Mouse (Mus musculus): ENCODE measurements around the gene Fgf12. TPM values are rescaled to one million over a fixed set of nuclear protein-coding genes. Genes with fewer than 3 reads are reported as not detected.

Gene Fgf12
- polyA plus RNA-seq, 1 experiment: 3.2 TPM

DNA sequence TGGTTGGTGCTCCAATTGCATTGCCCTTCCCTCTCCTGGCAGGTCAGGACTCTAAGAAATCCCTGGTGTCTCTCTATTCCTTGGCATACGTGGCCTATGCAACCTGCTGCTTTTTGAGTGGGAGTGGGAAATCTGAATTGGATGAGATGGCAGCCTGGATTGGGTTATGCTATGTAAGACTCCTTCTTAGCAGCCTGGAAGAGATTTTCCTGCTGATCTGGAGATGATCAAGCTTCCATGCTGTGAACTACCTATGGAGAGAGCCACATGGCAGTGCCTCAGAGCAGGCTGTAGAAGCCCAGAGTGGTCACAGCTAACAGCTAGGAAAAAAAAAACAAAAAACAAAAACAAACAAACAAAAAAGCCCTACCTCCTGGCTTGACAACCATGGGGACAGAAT, 277.3 kb downstream of the Fgf12 start:
- DNase-seq (ENCODE audit: low read depth): no peak

DNA sequence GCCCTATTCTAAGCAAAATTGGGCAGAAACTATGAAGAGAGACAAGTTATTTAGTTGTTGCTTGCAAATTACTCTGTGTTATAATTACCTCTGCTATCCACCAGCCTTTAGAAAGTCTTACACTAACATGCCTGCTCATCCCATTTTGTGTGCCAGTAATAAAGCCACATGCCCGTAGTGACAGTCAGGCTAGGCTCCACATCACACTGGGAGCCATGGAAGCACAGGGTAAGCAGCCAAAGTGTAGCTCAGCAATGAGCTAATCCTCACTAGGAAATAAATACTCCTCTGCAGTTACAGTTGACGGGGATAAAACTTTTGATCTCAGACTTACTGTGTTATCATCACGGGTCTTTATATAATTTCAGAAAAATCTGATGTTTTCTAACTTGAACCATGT, 298.0 kb downstream of the Fgf12 start:
- DNase-seq (ENCODE audit: low read depth): no peak

DNA sequence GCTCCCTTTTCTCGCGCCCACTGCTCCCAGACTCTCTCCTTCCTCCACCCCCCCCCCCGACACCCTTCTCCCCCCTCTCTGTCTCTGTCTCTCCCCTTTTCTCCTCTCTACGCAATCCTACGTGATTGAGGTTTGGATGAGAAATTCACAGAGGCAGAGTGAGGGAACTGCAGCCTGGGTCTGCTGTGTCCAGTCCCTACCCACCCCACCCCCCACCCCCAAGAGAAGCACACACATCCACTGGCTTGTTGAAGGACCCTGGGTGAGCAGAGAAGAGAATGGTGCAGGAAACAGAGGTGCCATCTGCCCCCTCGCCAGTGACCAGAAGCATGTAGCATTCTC, 305.8 kb downstream of the Fgf12 start:
- no peak for DNase-seq (ENCODE audit: low read depth)

DNA sequence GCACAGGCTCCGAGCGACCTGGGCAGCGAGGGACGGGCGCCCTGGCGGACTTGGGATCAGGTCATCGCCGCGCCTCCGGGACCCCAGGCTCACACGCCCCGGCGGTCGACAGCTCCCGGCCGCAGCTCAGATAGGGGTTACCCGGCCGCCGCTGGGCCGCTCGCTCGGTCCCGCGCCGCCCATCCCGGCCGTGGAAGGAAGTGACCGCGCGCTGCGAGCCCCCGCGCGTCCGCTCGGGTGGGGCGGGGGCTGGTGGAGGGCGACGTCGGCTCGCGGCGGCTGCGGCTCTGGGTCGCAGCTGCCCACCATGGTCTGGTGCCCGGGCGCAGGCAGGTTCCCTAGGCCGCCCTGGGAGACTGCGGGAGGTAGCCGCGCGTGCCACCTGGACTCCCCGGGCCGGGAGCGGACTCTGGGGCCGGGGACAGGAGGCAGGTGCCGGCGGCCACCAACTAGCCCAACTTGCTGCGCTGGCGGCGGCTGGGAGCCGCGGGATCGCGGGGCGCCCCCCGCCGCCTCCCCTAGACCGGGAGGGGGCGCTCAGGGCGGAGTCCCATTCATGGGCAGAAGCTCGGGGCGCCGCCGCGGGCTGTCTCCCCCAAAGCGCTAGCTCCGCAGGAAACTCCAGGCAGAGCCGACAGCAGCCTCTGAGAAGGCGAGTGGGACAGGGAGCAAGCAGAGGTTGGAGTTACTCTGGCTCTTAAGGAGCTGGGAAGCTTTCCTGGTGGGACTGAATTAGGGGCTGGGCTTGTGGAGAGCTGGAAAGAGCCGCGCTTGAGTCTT, 306.3 kb downstream of the Fgf12 start:
- DNase-seq (ENCODE audit: low read depth): no peak

DNA sequence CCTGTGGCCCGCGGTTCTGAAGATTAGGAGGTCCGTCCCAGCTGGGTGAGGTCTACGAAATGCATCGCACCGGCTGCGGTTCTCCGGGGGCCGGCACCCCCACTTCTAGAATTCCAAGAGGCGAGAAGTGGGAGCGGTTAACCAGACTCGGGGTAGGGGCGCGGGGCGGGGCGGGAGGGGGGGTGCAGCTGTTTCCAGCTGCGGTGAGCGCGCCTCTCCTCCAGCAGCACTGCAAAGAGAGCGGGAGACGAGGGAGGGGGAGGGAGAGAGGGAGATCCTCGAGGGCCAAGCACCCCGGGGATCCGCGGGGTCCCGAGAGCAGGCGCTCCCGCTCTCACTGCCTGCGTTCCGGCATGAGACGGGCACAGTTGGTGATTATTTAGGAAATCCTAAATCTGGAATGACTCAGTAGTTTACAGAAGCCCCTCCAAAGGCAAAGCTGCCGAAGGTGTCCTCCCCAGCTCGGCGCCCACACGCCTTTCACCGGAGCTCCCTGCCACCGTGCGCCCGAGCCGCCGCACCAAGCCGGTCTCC, 307.0 kb downstream of the Fgf12 start:
- DNase-seq (ENCODE audit: low read depth): no peak

DNA sequence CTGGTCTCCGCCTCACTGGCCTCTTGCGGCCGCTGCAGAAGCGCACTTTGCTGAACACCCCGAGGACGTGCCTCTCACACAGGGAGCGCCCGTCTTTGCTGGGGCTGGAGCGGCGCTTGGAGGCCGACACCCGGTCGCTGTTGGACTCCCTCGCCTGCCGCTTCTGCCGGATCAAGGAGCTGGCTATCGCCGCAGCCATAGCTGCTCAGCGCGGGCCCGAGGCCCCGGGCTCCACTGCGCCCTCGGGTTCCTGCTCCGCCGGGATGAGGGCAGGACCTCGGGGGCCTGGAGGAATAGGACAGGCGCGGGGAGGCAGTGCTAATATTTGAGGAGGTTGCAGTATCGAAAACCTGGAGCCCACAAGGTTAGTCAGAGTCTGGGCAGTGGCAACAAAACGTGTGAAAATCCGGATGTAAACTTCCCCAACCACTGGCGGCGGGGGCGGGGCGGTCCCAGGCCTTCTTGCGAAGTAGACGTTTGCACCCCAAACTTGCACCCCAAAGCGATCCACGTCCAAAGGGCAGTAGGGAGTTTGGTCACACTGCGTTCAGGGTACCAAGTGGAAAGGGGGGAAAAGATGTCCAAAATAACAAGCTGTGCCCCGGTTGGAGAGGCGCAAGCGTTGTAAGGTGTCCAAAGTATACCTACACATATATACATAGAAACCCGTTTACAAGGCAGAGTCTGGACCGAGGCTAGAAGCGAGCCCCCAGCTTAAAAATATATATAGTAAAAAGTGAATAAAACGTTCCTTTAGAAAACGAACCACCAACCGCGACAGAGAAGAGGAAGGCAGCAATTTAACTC, 307.7 kb downstream of the Fgf12 start:
- DNase-seq (ENCODE audit: low read depth): no peak

DNA sequence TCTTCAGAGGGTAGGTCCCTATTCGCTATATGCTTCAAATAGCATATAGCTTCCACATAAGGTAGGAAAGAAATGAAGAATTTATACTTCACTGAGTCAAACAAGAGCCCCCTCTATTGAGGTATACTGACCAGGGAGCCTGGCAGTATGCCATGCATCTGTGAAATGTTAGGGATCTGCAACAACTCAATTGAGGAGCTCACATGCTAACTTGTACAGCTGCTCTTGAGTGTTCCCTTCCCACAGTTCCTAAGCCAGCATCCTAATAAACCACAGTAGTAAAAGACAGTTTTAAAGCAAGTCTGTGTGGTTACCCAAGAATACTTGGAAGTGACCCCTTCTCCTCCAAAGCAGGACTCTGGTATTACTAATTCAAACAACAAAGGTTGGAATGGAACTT, 331.3 kb downstream of the Fgf12 start:
- DNase-seq (ENCODE audit: low read depth): no peak

DNA sequence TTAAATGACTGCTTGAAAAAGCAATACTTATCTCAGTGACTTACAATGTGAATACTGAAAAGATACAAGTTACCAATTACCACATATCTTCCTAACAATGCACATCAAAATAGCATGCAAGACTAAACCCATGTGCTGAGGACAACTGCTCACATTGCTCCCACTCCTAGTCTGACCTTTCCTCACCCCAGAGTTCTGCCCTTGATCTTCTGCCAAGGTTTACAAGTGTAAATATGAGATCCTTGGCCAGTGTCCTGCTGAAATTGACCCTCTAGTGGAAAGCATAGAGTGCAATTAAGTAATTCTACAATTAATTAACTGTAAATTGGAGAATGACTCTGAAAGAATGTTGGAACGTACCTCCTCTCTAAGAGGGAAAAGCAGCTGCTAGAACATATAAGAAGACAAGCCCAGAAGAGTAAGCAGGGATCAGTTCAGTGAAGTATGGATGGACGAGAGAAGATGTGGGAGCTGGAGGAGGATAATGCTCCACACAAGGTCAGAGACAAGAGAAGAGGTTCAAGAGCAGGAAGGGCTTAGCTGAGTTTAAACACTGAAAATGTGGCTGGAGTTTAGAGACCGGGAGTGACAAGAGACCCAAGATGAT, 333.1 kb downstream of the Fgf12 start:
- DNase-seq (ENCODE audit: low read depth): no peak

DNA sequence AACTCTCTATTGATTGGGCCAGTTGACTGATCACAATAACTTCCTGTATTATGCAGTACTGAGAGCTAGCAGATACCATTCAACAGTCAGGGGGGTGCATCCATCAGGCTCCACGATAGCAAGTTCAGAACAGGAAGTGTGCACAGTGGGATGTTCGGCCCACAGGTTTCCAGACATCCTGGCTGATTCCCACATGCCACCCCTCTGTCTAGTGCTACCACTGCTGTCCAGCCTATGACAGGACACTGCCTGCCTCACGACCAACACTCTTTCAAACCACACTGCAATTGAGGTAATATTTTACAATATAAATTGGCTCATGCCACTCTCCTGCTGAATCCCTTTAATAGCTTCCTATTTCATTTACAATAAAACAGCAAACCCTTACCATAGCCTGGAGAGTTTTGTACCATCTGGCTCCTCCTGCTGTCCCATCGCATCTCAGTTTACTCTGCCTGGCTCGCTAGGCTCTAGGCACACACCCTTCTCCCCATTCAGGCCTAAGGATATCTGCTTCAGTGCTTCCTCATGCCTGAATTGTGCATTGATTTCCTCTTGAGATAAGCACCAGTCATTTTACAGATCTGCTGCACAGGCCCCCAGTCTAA, 341.6 kb downstream of the Fgf12 start:
- DNase-seq (ENCODE audit: low read depth): no peak

DNA sequence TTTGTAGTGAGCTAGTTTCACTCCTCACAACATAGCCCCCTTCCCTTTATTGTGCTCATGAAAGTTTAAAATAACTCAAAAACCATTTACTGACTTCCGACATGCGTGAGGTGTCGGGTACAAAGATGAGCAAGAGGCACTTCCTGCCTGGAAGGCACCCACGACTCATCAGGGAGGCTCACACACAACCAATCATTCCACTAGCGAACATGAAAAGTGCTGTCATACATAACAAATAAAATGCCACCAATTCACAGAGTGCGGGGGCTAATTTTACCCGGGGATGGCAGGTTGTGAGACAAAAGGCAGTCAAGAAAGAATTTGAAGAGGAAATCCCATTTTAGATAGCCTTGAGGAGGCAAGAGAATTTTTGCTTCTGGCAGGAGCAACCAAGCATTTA, 344.6 kb downstream of the Fgf12 start:
- DNase-seq (ENCODE audit: low read depth): no peak

DNA sequence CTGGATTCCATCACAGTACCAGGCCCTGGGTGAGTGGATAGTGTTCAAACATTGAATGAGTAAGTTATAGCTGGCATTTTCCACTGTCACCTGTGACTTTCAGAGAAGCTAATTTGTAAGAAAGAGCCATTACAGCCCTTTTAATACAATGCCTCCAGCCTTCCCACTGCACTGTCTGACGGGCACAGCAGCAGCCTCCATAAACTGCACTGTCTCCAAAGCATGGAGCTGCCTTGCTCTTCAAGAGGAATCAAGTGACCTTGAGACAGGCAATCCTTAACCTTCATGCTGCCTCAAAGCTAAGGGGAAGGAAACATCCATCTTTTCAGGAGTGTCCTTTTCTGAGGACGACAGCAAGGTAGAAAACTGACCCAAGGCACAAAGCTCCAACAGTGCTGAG, 345.0 kb downstream of the Fgf12 start:
- no peak for DNase-seq (ENCODE audit: low read depth)

DNA sequence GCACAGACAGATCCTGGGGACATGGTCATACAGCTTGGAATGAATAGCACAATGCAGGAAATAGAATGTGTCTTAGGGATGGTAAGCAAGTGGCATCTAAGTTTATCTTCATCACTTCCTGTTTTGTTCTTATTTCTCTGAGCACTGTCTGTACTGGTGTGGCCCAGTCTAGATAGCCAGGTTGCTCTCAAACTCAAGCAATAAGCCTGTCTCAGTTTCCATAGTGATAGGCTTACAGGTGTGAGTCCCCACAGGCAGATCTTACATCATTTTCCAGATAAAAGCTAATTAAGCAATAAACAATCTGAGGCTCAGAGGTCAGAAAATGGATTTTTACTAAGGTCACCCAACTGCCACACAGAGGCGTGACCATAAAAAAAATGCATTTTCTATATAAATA, 348.7 kb downstream of the Fgf12 start:
- no peak for DNase-seq (ENCODE audit: low read depth)

DNA sequence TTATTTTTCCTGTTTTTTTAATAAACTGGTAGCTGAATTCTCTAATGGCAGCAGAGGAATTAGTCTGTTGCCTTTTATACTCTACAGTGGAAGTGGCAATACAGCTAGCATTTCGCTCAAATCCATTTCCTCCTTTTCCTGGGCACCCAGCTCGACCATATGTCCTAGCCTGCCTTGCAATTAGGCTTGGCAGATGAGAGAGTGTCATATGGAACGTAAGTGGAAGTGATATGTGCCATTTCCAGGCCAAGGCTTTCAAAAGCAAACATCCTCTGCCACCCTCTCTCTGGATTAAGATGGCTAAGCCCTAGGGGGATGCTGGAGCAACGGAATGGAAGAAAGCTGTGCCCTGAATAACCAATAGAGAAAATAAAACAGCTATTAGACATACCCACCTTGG, 350.2 kb downstream of the Fgf12 start:
- DNase-seq (ENCODE audit: low read depth): no peak

DNA sequence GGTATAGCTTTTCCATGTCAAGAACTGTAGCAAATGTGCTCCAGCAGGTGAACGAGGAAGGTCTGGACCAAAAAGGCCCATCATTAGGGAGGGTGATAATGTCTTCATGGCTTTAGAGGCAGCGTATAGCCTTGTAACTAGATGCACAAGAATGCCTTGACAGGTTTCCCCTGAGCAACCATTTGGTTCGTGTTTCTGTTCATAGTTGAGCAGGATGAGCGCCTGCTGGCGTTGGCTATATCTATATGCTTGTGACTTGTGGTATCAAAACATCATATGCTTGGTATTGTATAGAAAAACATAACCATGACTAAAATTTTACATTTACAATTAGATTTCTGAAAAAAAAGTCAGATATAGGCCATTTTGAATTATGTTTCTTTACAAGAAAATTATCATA, 361.6 kb downstream of the Fgf12 start:
- DNase-seq (ENCODE audit: low read depth): no peak

DNA sequence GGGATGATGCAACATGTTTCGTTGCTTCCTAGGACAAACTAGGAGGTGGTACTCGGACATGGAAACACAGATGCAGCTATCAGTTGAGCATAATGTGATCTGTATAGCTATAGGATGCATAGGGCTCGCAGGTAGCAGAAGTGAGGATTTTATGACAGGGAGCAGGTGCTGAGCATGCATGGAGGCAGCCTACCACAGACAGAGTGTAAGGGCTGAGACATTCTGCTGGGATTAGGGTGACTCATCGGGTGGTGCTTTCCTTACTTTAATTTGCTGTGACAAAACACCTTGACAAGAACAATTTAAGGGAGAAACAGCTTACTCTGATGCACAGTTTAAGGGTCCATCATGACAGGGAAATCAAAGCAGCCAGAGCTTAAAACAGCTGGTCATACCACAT, 363.8 kb downstream of the Fgf12 start:
- DNase-seq (ENCODE audit: low read depth): no peak

DNA sequence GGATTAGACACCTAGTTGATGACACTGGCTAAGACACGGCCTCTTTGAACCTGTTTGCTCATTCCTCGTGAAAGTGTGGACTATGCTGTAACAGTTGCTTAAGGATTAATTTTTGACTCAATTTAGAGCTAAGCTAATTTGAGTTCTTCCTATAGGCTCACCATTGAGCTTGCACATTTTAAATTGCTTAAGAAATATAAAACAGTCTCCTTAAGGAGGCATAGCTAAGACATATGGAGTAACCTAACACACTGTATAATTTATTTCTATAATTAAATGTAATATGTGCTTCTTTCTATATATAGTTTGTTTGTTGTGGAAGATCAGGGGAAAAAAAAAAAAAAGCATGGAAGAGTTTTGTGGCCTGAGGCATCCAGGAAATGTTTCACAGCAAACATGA, 378.1 kb downstream of the Fgf12 start:
- no peak for DNase-seq (ENCODE audit: low read depth)

DNA sequence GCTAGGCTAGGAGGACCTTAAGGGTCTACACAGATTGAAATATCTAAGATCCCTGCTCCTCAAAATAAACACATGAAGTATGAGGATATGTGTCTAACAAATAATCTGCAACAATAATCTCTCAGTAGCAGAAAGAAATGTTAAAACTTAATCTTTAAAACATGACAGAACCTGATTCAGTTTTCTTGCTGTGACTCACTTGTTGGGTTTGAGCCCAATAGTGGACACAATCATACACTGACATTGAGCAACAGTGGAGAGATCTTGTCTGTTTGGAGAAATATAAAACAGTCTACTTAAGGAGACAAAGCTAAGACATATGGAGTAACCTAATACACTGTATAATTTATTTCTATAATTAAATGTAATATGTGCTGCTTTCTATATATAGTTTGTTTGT, 379.6 kb downstream of the Fgf12 start:
- DNase-seq (ENCODE audit: low read depth): peak; percentile 0

DNA sequence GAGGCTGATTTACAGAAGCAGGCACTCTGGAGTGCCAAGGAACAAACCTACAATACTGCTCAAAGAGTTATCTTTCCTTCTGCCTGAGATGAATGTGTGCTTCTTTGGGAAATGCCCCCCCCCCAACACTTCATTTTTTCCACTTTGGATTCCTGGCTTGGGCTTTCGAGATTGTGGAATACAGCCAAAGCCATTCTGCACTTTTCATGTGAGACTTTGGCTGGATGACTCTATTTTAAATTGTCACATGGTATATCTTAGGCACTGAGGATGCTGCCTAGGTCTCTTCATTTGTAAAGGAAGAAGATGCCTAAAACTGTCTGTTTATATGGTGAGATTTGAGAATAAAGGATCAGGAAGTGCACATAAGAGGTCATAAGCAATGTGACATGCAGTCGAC, 402.2 kb downstream of the Fgf12 start:
- DNase-seq (ENCODE audit: low read depth): no peak

DNA sequence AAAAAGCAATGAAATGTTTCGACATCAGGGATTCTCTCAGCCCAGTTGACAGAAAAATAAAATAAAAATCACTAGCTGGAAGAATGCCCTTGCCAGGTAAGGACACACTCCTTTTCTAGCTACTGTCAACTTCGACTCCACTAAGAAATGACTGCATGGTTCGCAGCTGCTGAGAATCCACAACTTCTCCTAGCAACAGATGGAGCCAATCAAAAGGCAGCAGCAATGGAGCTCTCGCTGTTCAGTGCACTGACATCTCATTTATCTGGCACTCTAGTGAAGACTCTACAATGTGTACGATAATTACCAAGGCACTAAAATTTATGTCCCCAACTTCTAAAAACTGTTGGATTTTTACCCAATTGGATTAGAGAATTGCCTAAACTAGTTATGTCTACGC, 407.5 kb downstream of the Fgf12 start:
- DNase-seq (ENCODE audit: low read depth): no peak

DNA sequence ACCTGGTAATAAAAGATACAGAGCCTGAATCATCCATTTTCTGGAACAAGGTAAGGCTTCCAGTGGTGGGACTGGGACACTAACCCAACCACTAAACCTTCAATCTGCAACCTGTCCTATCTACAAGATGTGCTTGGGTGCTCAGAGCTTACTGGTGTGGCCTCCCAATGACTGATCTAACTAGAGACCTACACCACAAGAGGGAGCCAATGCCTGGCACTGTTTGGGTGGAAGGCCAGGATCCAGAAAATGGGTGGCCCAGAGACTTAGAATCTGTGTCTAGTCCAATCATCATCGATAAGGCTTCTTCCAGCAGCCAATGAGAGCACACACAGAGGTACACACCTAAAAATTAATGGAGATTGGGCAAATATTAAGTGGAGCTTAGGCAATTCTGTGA, 414.9 kb downstream of the Fgf12 start:
- DNase-seq (ENCODE audit: low read depth): no peak

DNA sequence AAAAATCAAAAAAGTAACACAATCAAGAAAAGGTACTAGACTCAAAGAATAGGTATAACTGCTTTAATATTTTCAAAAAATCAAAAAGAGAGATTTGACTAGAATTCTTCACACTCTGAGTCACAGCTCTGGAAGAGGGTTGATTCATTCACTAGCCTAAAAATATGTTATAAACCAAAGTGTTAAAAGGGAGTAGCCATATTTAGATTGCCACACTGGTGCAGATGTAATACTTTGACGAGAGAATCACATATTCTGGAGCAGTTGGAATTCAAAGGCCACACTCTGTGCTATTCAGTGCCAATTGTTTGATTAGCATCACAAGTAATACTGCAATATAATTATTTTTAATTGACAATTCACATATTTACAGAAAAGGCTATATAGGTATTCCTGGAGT, 416.2 kb downstream of the Fgf12 start:
- no peak for DNase-seq (ENCODE audit: low read depth)

DNA sequence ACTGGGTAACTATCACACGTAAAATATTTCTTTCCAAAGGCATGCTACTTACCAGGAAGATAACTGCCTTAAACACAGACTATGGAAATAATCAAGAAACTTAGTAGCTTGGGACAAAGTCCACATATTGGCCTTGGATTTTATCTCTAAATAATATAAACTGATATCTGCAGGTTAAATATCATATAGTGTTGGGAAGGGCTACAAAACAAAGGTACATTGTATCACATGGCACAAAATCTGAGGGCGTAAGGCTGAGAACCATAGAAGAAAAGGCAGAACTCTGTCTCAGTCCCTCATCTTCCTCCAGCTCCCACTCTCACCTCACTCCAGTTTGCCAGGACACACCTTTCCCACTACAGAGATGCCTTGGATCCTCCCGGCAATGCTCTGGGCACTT, 417.8 kb downstream of the Fgf12 start:
- no peak for DNase-seq (ENCODE audit: low read depth)
